Mouse (Mus musculus) kidney, embryonic 16.5 days (tissue): ENCODE data around the gene Cd302. TPM values are rescaled to one million over a fixed set of nuclear protein-coding genes. Genes with fewer than 3 reads are reported as not detected.

Source experiments
- ATAC-seq: fragments of 200-750 bp; cut with Nextera tagmentation; 2 replicates; pipeline ENCODE4 v1.8.0; 2017; ENCODE audit warnings: moderate TSS enrichment; ENCODE audit not compliant: low FRiP score, low TSS enrichment
- H3K27ac ChIP-seq: fragments of 300-500 bp; sonication (generic); 2 replicates; pipeline ENCODE4 v1.5.1; 2014; ENCODE audit warnings: low read length
- H3K27me3 ChIP-seq: fragments of 300-500 bp; sonication (generic); 2 replicates; pipeline ENCODE4 v1.6.1; 2014; ENCODE audit warnings: low read length, control low read depth, mixed read lengths; ENCODE audit not compliant: insufficient read depth
- H3K36me3 ChIP-seq: fragments of 300-500 bp; sonication (generic); 2 replicates; pipeline ENCODE4 v1.6.1; 2014; ENCODE audit warnings: low read length, control low read depth, mixed read lengths; ENCODE audit not compliant: insufficient read depth
- H3K4me1 ChIP-seq: fragments of 300-500 bp; sonication (generic); 2 replicates; pipeline ENCODE4 v1.6.1; 2014; ENCODE audit warnings: low read length, control low read depth, mixed read lengths; ENCODE audit not compliant: insufficient read depth
- H3K4me2 ChIP-seq: fragments of 300-500 bp; sonication (generic); replicated peaks from 2 replicates; pipeline ENCODE4 v1.6.1; 2014; ENCODE audit warnings: low read depth, low read length
- H3K4me3 ChIP-seq: fragments of 300-500 bp; sonication (generic); 2 replicates; pipeline ENCODE4 v1.5.1; 2014; ENCODE audit warnings: mild to moderate bottlenecking, low read length
- H3K9ac ChIP-seq: fragments of 300-500 bp; sonication (generic); replicated peaks from 2 replicates; pipeline ENCODE4 v1.6.1; 2014; ENCODE audit warnings: low read length
- H3K9me3 ChIP-seq: fragments of 300-500 bp; sonication (generic); 2 replicates; pipeline ENCODE4 v1.6.1; 2016; ENCODE audit warnings: low read length, control low read depth
- WGBS: fragments of 180-500 bp; shearing (Covaris S2); extraction: QIAGEN DNeasy Blood & Tissue Kit; methylation state at CpG from one replicate; pipeline ENCODE4 v1.1.7; 2014; 5-methylcytosine and 5-hydroxymethylcytosine counted together
- polyA plus RNA-seq: library from polyadenylated mRNA; unstranded; fragments of >200 nt; fragmentation: Nextera tagmentation; extraction: Ambion mirVana; gene quantifications from 2 replicates; pipeline ENCODE4 v1.2.1, GENCODE M21; 2015

The Cd302 gene
- polyA plus RNA-seq, 1 experiment from 2014 or later = 44.8 TPM

GRCm38 (mm10) chr2:60260621-60261350 lies 23.5 kb downstream of the Cd302 start:
- WGBS = 85% methylated on average over 5 of the region's 5 CpGs
- no peak overlapping the region for H3K27ac ChIP-seq
- 0 out of 2 replicates have a peak, but pooled peaks cover 4% of the 10 kb centered on the region for H3K9me3 ChIP-seq
- no peak for ATAC-seq
- no peaks in the 10 kb centered on the region for H3K4me1 ChIP-seq
- peaks cover 9% of the 10 kb centered on the region; the same call in 1 of the 2 replicates for H3K36me3 ChIP-seq
- H3K27me3 ChIP-seq = no peaks in the 10 kb centered on the region
- no peak overlapping the region for H3K9ac ChIP-seq
- no peak overlapping the region for H3K4me3 ChIP-seq
- no peak overlapping the region for H3K4me2 ChIP-seq

GRCm38 (mm10) chr2:60259186-60259585 lies 25.1 kb downstream of the Cd302 start:
- H3K36me3 ChIP-seq = peaks cover 16% of the 10 kb centered on the region
- 96% methylated on average over 5 of the region's 5 CpGs for WGBS

GRCm38 (mm10) chr2:60256751-60257150 lies 27.5 kb downstream of the Cd302 start:
- H3K27ac ChIP-seq = no peak overlapping the region
- no peaks in the 10 kb centered on the region for H3K27me3 ChIP-seq
- H3K9me3 ChIP-seq = 0 out of 2 replicates have a peak, but pooled peaks cover 4% of the 10 kb centered on the region
- H3K4me1 ChIP-seq = no peaks in the 10 kb centered on the region
- H3K9ac ChIP-seq = no peak overlapping the region
- no peak for ATAC-seq
- H3K4me3 ChIP-seq = no peak overlapping the region
- peaks cover 17% of the 10 kb centered on the region for H3K36me3 ChIP-seq
- H3K4me2 ChIP-seq = no peak overlapping the region
- WGBS = 82% methylated on average over 2 of the region's 2 CpGs

More at GRCm38 (mm10) chr2:60259186-60259585, 25.1 kb downstream of the Cd302 start:
- 0 out of 2 replicates have a peak, but pooled peaks cover 4% of the 10 kb centered on the region for H3K9me3 ChIP-seq
- H3K9ac ChIP-seq = no peak overlapping the region
- H3K4me1 ChIP-seq = no peaks in the 10 kb centered on the region
- no peak overlapping the region for H3K4me3 ChIP-seq
- H3K4me2 ChIP-seq = no peak overlapping the region
- no peak for ATAC-seq
- H3K27ac ChIP-seq = no peak overlapping the region
- no peaks in the 10 kb centered on the region for H3K27me3 ChIP-seq

- H3K4me2 ChIP-seq = no peak overlapping the region
- no peak for ATAC-seq
- H3K4me3 ChIP-seq = no peak overlapping the region
- H3K4me1 ChIP-seq = no peaks in the 10 kb centered on the region
- H3K27ac ChIP-seq = no peak overlapping the region
- H3K9me3 ChIP-seq = no peaks in the 10 kb centered on the region
- no peaks in the 10 kb centered on the region for H3K27me3 ChIP-seq
- H3K36me3 ChIP-seq = peaks cover 27% of the 10 kb centered on the region
- H3K9ac ChIP-seq = no peak overlapping the region
Measured at GRCm38 (mm10) chr2:60253506-60253905, 30.8 kb downstream of the Cd302 start.

- no peak for ATAC-seq
- Histone ChIP-seq H3K4me1 (no peaks in the 10 kb centered on the region), H3K27me3 (no peaks in the 10 kb centered on the region), H3K9ac (no peak overlapping the region), H3K27ac (no peak overlapping the region), H3K4me2 (no peak overlapping the region), H3K36me3 (peaks cover 27% of the 10 kb centered on the region), H3K4me3 (no peak overlapping the region), H3K9me3 (no peaks in the 10 kb centered on the region)
- 85% methylated on average over 4 of the region's 4 CpGs for WGBS
Measured at GRCm38 (mm10) chr2:60252782-60253181, 31.5 kb downstream of the Cd302 start.

GRCm38 (mm10) chr2:60234506-60234905 lies 49.8 kb downstream of the Cd302 start:
- Histone ChIP-seq H3K9me3 (no peaks in the 10 kb centered on the region), H3K27me3 (no peaks in the 10 kb centered on the region), H3K4me1 (no peaks in the 10 kb centered on the region), H3K9ac (no peak overlapping the region), H3K4me3 (no peak overlapping the region), H3K36me3 (peaks cover 55% of the 10 kb centered on the region), H3K4me2 (no peak overlapping the region), H3K27ac (no peak overlapping the region)
- WGBS = 85% methylated on average over 7 of the region's 7 CpGs
- ATAC-seq = no peak

- no peaks in the 10 kb centered on the region for H3K4me1 ChIP-seq
- H3K27me3 ChIP-seq = no peaks in the 10 kb centered on the region
- ATAC-seq = no peak
- WGBS = 77% methylated on average over 2 of the region's 2 CpGs
- no peak overlapping the region for H3K9ac ChIP-seq
- no peak overlapping the region for H3K27ac ChIP-seq
- H3K4me2 ChIP-seq = no peak overlapping the region
- peaks cover 47% of the 10 kb centered on the region for H3K36me3 ChIP-seq
- no peaks in the 10 kb centered on the region for H3K9me3 ChIP-seq
- H3K4me3 ChIP-seq = no peak overlapping the region
Measured at GRCm38 (mm10) chr2:60233147-60233546, 51.1 kb downstream of the Cd302 start.

GRCm38 (mm10) chr2:60230361-60230760 lies 53.9 kb downstream of the Cd302 start:
- no peaks in the 10 kb centered on the region for H3K27me3 ChIP-seq
- ATAC-seq = no peak
- H3K4me2 ChIP-seq = no peak overlapping the region
- peaks cover 34% of the 10 kb centered on the region for H3K36me3 ChIP-seq
- no peak overlapping the region for H3K4me3 ChIP-seq
- WGBS = 94% methylated on average over 2 of the region's 2 CpGs
- no peak overlapping the region for H3K9ac ChIP-seq
- no peaks in the 10 kb centered on the region for H3K4me1 ChIP-seq
- H3K9me3 ChIP-seq = no peaks in the 10 kb centered on the region; the same call in 1 of the 2 replicates
- no peak overlapping the region for H3K27ac ChIP-seq

GRCm38 (mm10) chr2:60228470-60228869 lies 55.8 kb downstream of the Cd302 start:
- Histone ChIP-seq H3K36me3 (peaks cover 22% of the 10 kb centered on the region), H3K9ac (no peak overlapping the region), H3K4me2 (no peak overlapping the region), H3K4me1 (no peaks in the 10 kb centered on the region), H3K27me3 (no peaks in the 10 kb centered on the region), H3K4me3 (no peak overlapping the region), H3K27ac (no peak overlapping the region), H3K9me3 (no peaks in the 10 kb centered on the region; the same call in 1 of the 2 replicates)
- ATAC-seq = no peak
- 81% methylated on average over 1 of the region's 1 CpGs for WGBS

GRCm38 (mm10) chr2:60223489-60223888 lies 60.8 kb downstream of the Cd302 start:
- no peak overlapping the region for H3K9ac ChIP-seq
- H3K9me3 ChIP-seq = no peaks in the 10 kb centered on the region; the same call in 1 of the 2 replicates
- H3K27me3 ChIP-seq = no peaks in the 10 kb centered on the region
- no peak for ATAC-seq
- H3K4me1 ChIP-seq = peaks cover 6% of the 10 kb centered on the region; the same call in 1 of the 2 replicates
- H3K4me3 ChIP-seq = no peak overlapping the region
- no peaks in the 10 kb centered on the region; the same call in 1 of the 2 replicates for H3K36me3 ChIP-seq
- no peak overlapping the region for H3K4me2 ChIP-seq
- H3K27ac ChIP-seq = no peak overlapping the region
- WGBS = 52% methylated on average over 1 of the region's 1 CpGs
